Mouse (Mus musculus): ENCODE measurements at regions not wholly inside any gene's neighbourhood (a gene's known extent, or its start where the extent isn't known, plus 50 kb on each side); places are given as distances from the start of the nearest gene placed in this dataset.

DNA sequence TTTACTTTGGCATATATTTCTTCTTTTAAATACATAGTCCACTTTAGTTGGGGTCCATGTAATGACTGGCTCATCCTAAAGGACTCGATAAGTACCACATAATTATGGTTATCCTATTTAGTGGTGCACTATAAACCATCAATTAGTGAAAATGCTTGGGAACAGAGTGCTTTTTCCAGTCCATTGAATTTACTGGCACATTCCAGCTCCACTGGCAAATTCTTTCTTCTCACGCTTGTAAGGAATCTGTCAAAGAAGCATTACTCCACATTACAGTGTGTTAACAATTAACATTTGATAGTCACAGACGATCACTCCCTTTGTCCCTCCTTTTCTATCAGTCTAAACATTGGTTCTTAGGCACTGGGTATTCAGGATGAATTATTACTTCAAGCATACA lies 241.7 kb upstream of the Gli3 start:
- DNase-seq (ENCODE audit: low spot score in 2 of 2) = no peak

DNA sequence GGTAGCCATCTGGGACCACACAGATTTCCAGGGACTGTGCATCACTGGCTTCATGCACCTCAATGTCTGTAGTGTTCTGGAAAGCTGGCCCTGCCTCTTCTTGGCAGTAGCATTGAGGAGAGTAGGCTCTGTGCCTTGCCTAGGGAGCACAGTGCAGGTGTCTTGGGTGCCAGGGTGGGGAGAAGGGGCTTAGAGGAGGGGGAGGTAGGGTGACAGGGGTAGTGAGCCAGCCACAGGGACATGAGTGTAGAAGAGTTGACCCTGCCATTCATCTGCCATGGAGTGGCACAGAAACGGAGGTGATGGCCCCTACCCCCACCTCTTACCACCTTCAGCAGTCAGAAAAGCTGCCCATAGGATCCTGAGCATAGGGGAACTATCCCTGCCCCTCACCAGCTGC lies 235.4 kb upstream of the Gli3 start:
- no peak for DNase-seq (ENCODE audit: low spot score in 2 of 2)
